25 mouse cellular contexts compared by ENCODE assay signal in the genomic region with DNA sequence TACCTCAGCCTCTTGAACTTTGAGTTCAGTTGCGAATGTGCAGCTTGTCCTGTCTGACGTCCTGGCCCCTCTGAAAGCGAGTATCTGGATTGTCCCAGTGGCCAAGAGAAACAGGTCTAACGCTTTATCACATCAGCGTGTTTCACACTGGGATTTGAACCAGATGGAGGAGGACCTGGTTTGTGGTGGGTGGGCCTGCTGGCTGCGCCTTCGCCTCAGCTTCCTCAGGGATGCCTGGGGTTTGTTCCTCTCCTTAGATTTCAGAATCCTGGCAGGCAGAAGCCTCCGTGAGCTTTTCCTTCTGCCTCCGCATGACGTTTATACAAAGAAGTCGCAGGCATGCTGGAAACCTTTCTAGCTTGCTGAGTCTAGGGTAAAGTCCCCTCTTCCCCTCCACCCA.
DNase-seq lines count a peak whose midpoint lies in the region; ATAC-seq and TF ChIP-seq lines count a peak whose summit lies in the region.
"Had no signal": no experiment of that assay in that cellular context is flagged by ENCODE, and none has a peak within 500 bp of the region (broad histone marks: within the 10 kb centered on the region; RNA-seq: fewer than 3 reads in every experiment).

No protein-coding gene starts in this region.

- ATAC-seq in heart, embryonic 11.5 days (replicated peaks; ENCODE audit: insufficient number of reproducible peaks, low FRiP score, low TSS enrichment): no peak
- ATAC-seq in limb, embryonic 14.5 days (ENCODE audit: low FRiP score, low read depth): no peak
- 0 out of 2 replicates have a peak, but pooled peaks have one; percentile 22 for ATAC-seq in embryonic facial prominence, embryonic 14.5 days (ENCODE audit: low read depth)
- ATAC-seq: forebrain, embryonic 13.5 days; forebrain, embryonic 16.5 days; hindbrain, postnatal 0 days; inflammation-experienced regulatory T-cells, adult 6 months; Patski had no signal

- no peaks in the 10 kb centered on the region for H3K36me3 ChIP-seq in heart, embryonic 11.5 days (ENCODE audit: control insufficient read depth, insufficient read depth, low read length)
- no peaks in the 10 kb centered on the region for H3K36me3 ChIP-seq in limb, embryonic 14.5 days (ENCODE audit: control insufficient read depth, insufficient read depth, low read length)
- H3K36me3 ChIP-seq in limb, embryonic 10.5 days: no peaks in the 10 kb centered on the region
- no peaks in the 10 kb centered on the region for H3K36me3 ChIP-seq in embryonic facial prominence, embryonic 10.5 days (replicated peaks)
- no peaks in the 10 kb centered on the region for H3K36me3 ChIP-seq in embryonic facial prominence, embryonic 14.5 days (ENCODE audit: control insufficient read depth, insufficient read depth, low read length)
- H3K36me3 ChIP-seq: embryonic facial prominence, embryonic 13.5 days; forebrain, embryonic 10.5 days; G1E had no signal

- peak; percentile 8 to 20 for DNase-seq in heart, postnatal 10 days
- peak; percentile 27 for DNase-seq in limb, embryonic 14.5 days (ENCODE audit: low spot score)
- no peak for DNase-seq in limb, embryonic 10.5 days (ENCODE audit: low spot score)
- peak; percentile 17 for DNase-seq in embryonic facial prominence, embryonic 10.5 days (ENCODE audit: low spot score)
- peak; percentile 75 for DNase-seq in embryonic facial prominence, embryonic 14.5 days (ENCODE audit: low spot score)
- DNase-seq in layer of hippocampus, adult 18-20 months (ENCODE audit: low spot score in 2 of 2): no peak
- DNase-seq: adrenal gland, postnatal 10 days; adrenal gland, postnatal 36 days; B cell, adult 2 months; cerebellum, adult 18-20 months; cerebellum, adult 9-10 months; cerebellum, postnatal 14 days; gastrocnemius, postnatal 10 days; gastrocnemius, postnatal 36 days; heart, postnatal 4 days had no signal

- intact Hi-C loops in heart, postnatal 10 days (cut with DNase I): no loop called here

- no peak overlapping the region for H3K4me2 ChIP-seq in heart, embryonic 11.5 days
- no peak overlapping the region for H3K4me2 ChIP-seq in limb, embryonic 14.5 days (replicated peaks; ENCODE audit: low read depth, low read length, severe bottlenecking)
- H3K4me2 ChIP-seq in embryonic facial prominence, embryonic 14.5 days (ENCODE audit: low read depth, low read length): no peak overlapping the region
- H3K4me2 ChIP-seq: embryonic facial prominence, embryonic 13.5 days; forebrain, embryonic 13.5 days; hindbrain, embryonic 14.5 days had no signal

- H3K27ac ChIP-seq in heart, embryonic 11.5 days (ENCODE audit: low read depth, low read length): no peak overlapping the region
- H3K27ac ChIP-seq in limb, embryonic 14.5 days (replicated peaks; ENCODE audit: low read depth, low read length): no peak overlapping the region
- no peak overlapping the region for H3K27ac ChIP-seq in limb, embryonic 10.5 days
- H3K27ac ChIP-seq in embryonic facial prominence, embryonic 10.5 days (replicated peaks): no peak overlapping the region
- no peak overlapping the region for H3K27ac ChIP-seq in embryonic facial prominence, embryonic 14.5 days (replicated peaks; ENCODE audit: low read depth, low read length)
- H3K27ac ChIP-seq: embryonic facial prominence, embryonic 13.5 days; forebrain, embryonic 10.5 days; forebrain, embryonic 13.5 days; hindbrain, embryonic 14.5 days; hindbrain, postnatal 0 days had no signal

- H3K9me3 ChIP-seq in heart, embryonic 11.5 days (replicated peaks; ENCODE audit: control insufficient read depth, low read length): 0 out of 2 replicates have a peak, but pooled peaks cover 2% of the 10 kb centered on the region
- no peaks in the 10 kb centered on the region for H3K9me3 ChIP-seq in limb, embryonic 14.5 days (ENCODE audit: control insufficient read depth, low read length)
- no peaks in the 10 kb centered on the region for H3K9me3 ChIP-seq in limb, embryonic 10.5 days (replicated peaks)
- no peaks in the 10 kb centered on the region for H3K9me3 ChIP-seq in embryonic facial prominence, embryonic 10.5 days
- no peaks in the 10 kb centered on the region for H3K9me3 ChIP-seq in embryonic facial prominence, embryonic 14.5 days (ENCODE audit: control insufficient read depth, low read length)
- H3K9me3 ChIP-seq: embryonic facial prominence, embryonic 13.5 days; forebrain, embryonic 10.5 days; forebrain, embryonic 13.5 days had no signal

- H3K4me1 ChIP-seq in heart, embryonic 11.5 days (ENCODE audit: control insufficient read depth, insufficient read depth, low read length): no peaks in the 10 kb centered on the region
- peaks cover 14% of the 10 kb centered on the region for H3K4me1 ChIP-seq in limb, embryonic 14.5 days (ENCODE audit: control insufficient read depth, insufficient read depth, low read length)
- H3K4me1 ChIP-seq in limb, embryonic 10.5 days: peaks cover 29% of the 10 kb centered on the region
- H3K4me1 ChIP-seq in embryonic facial prominence, embryonic 10.5 days: peaks cover 13% of the 10 kb centered on the region
- peaks cover 3% of the 10 kb centered on the region; the same call in 1 of the 2 replicates for H3K4me1 ChIP-seq in embryonic facial prominence, embryonic 14.5 days (ENCODE audit: control insufficient read depth, insufficient read depth, low read length)
- H3K4me1 ChIP-seq: forebrain, embryonic 13.5 days had no signal

- no peak for TF ChIP-seq POLR2A in limb, embryonic 14.5 days (IDR thresholded peaks at IDR 0.05; ENCODE audit: borderline replicate concordance, extremely low read depth, insufficient read depth, insufficient read length)

- H3K27me3 ChIP-seq in heart, embryonic 11.5 days (ENCODE audit: control insufficient read depth, insufficient read depth, low read length): no peaks in the 10 kb centered on the region
- 0 out of 2 replicates have a peak, but pooled peaks cover 3% of the 10 kb centered on the region for H3K27me3 ChIP-seq in limb, embryonic 14.5 days (ENCODE audit: control insufficient read depth, insufficient read depth, low read length)
- H3K27me3 ChIP-seq in limb, embryonic 10.5 days (ENCODE audit: low read depth, poor library complexity, severe bottlenecking): no peaks in the 10 kb centered on the region
- no peaks in the 10 kb centered on the region for H3K27me3 ChIP-seq in embryonic facial prominence, embryonic 10.5 days (replicated peaks; ENCODE audit: low read depth, poor library complexity, severe bottlenecking)
- no peaks in the 10 kb centered on the region for H3K27me3 ChIP-seq in embryonic facial prominence, embryonic 14.5 days (replicated peaks; ENCODE audit: control insufficient read depth, insufficient read depth, low read length)
- H3K27me3 ChIP-seq: forebrain, embryonic 13.5 days; Patski had no signal

- no peak overlapping the region for H3K4me3 ChIP-seq in heart, embryonic 11.5 days (ENCODE audit: low read depth, low read length)
- H3K4me3 ChIP-seq in limb, embryonic 14.5 days (replicated peaks; ENCODE audit: low read length): no peak overlapping the region
- no peak overlapping the region for H3K4me3 ChIP-seq in limb, embryonic 10.5 days
- H3K4me3 ChIP-seq in embryonic facial prominence, embryonic 10.5 days: no peak overlapping the region
- H3K4me3 ChIP-seq in embryonic facial prominence, embryonic 14.5 days (ENCODE audit: low read depth, low read length): no peak overlapping the region
- H3K4me3 ChIP-seq: embryonic facial prominence, embryonic 13.5 days; forebrain, embryonic 10.5 days; forebrain, embryonic 13.5 days had no signal

- WGBS in heart, embryonic 11.5 days (ENCODE audit: insufficient replicate concordance): 61% methylated on average over 11 of the region's 11 CpGs
- 50% methylated on average over 11 of the region's 11 CpGs for WGBS in limb, embryonic 14.5 days
- WGBS in limb, embryonic 10.5 days: 70% methylated on average over 11 of the region's 11 CpGs
- WGBS in embryonic facial prominence, embryonic 10.5 days: 67% methylated on average over 11 of the region's 11 CpGs
- WGBS in embryonic facial prominence, embryonic 14.5 days: 43% methylated on average over 11 of the region's 11 CpGs

- no peak overlapping the region for H3K9ac ChIP-seq in heart, embryonic 11.5 days (ENCODE audit: low read depth, low read length)
- H3K9ac ChIP-seq in limb, embryonic 14.5 days (ENCODE audit: low read depth, low read length, severe bottlenecking): no peak overlapping the region
- H3K9ac ChIP-seq in embryonic facial prominence, embryonic 14.5 days (ENCODE audit: low read depth, low read length): no peak overlapping the region
- H3K9ac ChIP-seq: embryonic facial prominence, embryonic 13.5 days; forebrain, embryonic 13.5 days; hindbrain, embryonic 14.5 days had no signal

Comparison
In these comparisons a context has a peak if more than half of its experiments do, and no peak if none do; other contexts are left out.
1. DNase-seq: peak in heart, postnatal 10 days (2 of 2), limb, embryonic 14.5 days (single experiment), embryonic facial prominence, embryonic 10.5 days (single experiment) and embryonic facial prominence, embryonic 14.5 days (single experiment); none in limb, embryonic 10.5 days (single experiment) and layer of hippocampus, adult 18-20 months (0 of 2).